Mouse (Mus musculus): ENCODE measurements around the gene Gad1.

DNA sequence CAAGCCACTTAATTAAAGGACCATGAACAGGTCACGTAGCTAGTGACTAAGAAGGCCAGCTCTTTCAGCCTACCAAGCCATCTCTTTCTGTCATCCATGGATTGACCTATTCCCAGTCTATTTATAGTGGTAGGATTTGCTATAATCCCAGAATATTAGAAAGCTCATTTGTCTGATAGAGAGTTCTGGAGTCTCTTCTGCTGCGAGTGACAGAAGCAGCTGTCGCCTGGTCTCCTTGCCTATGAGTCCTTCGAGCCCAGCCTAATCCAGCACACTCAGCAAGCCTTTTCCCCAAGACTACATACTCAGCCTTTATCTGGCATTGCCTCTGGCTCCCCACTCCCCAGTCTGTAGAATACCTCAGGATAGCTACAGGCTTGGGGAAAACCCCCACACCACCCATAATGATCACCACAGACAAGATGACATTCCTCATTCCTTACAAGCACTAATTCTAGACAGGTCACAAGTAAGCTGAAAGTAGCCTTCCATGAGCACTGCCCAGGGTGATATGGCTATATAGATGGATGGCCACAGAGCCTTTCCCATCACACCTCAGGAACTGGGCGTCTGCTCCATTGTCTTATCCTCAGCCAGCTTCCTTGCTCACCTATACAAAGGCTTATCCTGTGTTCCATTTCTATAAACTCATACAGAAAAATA is 81.3 kb downstream of the Gad1 start:
- TF ChIP-seq CTCF (IDR thresholded peaks at IDR 0.05; ENCODE audit: extremely low read depth, insufficient read depth, insufficient read length, insufficient replicate concordance) (no peak), POLR2A (IDR thresholded peaks at IDR 0.05; ENCODE audit: low read depth, low read length) (no peak)
